Mouse (Mus musculus) spleen, postnatal 4 days (tissue): ENCODE measurements around the gene Myh3.
A peak's percentile ranks its signal among the peaks of the same experiment; 100 is the strongest.

Source experiments
- DNase-seq, 2 experiments: peaks; one replicate each; pipeline ENCODE4 v3.0.0; 2022; ENCODE audit warnings: low spot score in 2 of 2

Gene Myh3

GRCm38 (mm10) chr11:67078000-67078399 is at the start of gene Myh3:
Gene Myh3, plus strand, starts transcription at chr11:67078300.
- no peak for DNase-seq

DNA sequence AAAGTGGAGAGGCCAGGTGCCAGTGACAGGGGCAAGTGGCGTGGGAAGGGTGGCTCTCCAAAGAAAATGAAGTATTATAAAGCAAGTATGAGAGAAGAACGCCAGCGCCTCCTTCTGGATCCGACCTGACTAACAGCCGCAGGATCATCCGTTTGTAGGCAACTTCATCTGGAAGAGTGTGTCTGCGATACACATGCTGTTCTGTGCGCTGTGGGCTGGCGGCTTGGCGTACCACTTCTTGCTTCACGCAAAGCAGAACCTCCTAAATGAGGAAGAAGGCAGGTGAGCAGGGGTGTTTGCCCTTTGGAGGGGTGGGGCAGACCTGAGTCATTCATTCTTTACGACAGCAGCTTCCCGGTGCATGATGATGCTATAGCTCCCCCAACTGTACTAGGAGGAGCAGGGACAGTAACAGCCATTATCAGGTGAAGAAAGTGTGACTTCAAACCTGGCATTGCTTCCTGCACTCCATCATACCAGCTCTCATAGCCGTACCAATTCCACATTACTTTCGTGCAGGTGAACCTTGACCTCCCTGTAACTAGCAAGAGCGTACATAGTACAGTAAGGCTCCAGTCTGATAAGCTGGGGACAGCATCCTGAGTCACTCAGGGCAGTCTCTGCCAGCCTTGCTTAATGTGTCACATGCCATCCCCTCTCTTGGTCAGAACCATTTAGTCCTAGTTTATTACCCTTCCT is 47.0 kb upstream of the Myh3 start:
- no peak for DNase-seq

GRCm38 (mm10) chr11:67031603-67031915 is 46.5 kb upstream of the Myh3 start:
- DNase-seq = no peak

DNA sequence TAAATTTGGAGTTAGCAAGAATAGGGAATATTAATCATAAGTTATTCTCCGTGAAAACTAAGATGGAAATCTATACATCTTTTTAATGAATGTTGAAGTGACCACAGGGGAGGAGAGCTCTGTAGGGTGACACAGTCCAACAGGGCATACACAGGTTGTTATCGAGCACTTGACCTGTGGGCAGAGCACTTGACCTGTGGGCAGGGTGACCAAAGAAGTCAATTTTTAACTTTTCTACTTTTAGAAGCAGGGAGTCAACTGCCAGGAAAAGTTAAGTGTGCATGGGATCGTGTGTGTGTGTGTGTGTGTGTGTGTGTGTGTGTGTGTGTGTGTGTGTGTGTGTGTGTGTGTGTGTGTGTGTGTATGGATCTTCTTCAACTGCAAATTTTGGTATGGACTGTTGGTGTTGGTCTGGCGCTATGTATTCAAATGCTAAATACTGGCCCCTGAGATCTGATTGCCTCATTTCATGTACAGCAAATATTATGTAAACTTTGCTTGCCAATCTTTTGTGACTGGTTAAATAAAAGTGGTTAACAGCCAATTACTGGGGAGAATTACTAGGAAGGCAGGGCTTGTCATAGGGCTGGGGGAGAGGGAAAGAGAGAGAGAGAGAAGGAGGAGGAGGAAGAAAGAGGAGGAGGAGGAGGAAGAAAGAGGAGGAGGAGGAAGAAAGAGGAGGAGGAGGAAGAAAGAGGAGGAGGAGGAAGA is 43.2 kb upstream of the Myh3 start:
- no peak for DNase-seq

GRCm38 (mm10) chr11:67036229-67036628 is 41.9 kb upstream of the Myh3 start:
- DNase-seq = no peak

DNA sequence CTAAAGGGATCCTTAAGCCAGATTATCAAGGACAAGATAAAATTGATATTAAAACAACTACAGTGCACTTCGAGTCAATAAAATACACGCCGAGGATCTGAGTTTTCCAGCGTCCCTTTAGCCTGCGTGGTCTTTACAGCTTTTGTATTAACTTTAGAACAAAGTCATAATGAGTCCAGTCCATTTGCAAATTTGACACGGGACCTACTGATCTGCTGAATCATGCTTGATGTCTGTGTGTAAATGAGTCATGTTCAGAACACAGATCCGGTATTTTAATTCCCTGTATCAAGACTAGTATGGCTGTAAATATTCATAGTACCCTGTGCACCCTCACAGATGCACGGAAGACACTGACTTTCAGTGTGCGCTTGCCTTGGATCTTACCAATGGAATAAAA is 41.2 kb upstream of the Myh3 start:
- no peak for DNase-seq

DNA sequence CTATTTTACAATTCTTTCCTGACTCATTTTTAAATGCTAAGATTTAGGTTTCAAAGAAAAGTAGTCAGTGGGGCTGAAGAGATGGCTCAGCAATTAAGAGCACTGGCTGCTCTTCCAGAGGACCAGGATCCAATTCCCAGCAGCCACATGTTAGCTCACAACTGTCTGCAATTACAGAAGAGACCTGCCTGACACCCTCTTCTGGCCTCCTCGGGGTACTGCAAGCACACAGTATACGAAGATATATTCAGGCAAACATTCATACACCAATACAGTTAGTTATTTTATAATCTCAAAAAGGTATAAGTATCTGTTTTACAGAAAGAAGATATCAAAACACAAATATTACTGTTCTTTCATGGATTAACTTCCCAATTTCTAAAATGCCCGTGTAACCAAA is 38.3 kb upstream of the Myh3 start:
- no peak for DNase-seq

GRCm38 (mm10) chr11:67040483-67040882 is 37.6 kb upstream of the Myh3 start:
- no peak for DNase-seq

DNA sequence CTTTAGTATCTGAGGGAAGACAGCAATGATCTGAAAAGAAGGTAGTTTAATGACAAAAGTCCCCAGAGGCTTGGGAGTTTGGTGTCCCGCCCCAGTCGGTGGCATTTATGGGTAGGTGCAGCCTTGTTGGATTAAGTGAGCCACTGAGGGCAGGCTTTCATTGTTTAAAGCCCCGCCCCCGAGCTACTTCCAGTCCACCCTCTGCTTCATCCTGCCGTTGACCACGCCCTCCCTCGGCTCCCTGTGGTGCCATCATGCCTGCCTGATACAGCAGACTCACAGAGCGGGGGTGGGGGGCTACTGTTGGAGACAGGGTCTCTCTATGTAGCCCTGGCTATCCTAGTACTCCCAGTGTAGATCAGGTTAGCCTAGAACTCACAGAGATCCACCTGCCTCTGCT is 35.1 kb upstream of the Myh3 start:
- no peak for DNase-seq

DNA sequence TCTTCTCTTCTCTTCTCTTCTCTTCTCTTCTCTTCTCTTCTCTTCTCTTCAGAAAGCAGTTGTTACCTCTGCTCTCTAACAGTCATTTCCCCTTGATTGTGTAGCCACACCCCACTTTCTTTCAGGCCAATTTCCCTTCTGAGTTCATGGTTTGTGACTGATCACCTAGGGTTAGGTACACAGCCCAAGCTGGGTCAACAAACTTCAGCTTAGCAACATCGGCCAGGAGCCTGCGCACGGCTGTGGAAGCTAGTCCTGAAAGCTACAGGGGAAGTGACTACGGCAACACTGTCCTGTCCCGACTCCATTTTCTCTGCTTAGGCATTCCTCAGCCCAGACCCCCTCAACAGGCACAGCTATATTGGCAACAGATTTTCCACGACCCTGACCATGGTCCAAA is 33.1 kb upstream of the Myh3 start:
- no peak for DNase-seq

DNA sequence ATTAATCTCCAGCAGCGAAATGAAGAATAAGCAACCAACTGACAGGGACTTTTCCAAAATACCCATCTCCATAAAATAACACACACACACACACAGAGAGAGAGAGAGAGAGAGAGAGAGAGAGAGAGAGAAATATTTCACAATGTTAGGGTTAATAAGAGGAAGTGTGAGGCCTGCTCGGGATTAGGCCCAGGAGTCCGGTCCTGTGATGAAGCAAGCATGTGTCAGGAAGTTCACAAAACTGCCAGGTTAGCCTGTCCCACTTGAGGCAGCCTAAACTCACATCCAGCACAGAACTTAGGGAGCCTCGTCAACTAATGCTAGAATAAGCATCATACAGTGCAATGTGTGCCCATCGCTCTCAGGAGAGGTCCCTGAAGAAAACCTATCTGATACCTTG is 30.9 kb upstream of the Myh3 start:
- no peak for DNase-seq

GRCm38 (mm10) chr11:67048496-67048895 is 29.6 kb upstream of the Myh3 start:
- no peak for DNase-seq

GRCm38 (mm10) chr11:67049256-67049655 is 28.8 kb upstream of the Myh3 start:
- DNase-seq = no peak

DNA sequence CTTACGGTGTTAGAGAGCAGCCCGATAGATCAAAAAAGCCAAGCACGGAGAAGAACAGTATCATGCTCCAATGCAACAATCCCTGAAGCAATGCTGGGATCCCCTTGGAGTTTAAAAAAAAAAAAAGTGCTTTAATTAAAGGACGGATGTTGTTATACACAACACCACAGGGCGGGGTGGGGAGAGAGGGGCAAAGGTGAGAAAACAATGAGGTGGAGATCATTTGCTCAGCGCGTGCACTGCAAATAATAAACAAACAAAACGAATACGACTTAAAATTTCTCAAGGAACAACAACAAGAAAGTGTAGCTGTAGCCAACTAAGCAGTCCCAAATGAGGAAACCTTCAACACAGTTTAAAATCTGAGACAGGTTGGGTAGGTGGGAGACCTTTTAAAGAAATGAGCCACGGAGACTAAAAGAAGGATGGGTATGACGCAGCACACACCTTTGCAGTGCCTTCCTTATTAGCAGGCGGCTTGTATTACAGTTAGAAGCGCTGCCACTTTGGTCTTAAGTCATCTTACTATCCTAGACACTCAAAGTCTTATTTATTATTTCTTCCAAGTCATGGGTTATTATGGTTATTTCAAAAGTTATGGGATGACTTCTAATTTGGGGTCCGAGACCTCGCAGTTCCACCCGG is 26.3 kb upstream of the Myh3 start:
- no peak for DNase-seq

DNA sequence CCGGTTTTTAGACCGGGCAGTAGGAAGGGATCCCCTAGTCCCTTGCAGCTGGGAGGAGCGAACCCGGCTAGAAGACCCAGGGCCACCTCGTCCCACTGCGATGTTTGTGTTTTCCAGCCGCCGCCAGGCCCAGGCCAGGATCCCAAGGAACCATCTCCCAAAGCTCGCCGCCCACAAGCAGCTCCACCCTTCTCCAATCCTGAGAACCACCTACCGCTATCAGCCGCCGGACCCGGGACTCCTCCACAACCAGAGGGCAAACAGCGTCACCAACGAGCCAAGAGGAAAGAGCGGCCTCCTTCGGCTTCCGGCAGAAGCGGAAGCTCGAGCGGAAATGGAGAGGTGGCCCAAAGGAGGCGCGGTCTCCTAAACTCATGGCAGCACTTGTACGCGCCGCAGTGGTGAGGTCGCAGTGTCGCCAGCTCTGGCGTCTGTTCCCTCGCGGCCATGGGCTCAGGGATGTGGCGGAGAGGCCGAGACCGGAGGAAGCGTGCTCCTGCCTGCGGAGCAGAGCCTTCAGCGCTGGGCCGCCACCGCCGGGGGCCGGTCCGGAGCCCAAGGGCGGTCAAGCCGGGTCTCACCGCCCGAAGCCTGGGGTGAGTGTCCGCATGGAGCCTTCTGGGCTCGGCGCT is 25.7 kb upstream of the Myh3 start, which contains the start of the genes Adprm and Sco1:
TSS of gene Adprm (minus strand) at position 274 of the 632 bp plus-strand sequence.
TSS of gene Sco1 (plus strand) at position 350 of the 632 bp plus-strand sequence.
- DNase-seq = peak; percentile 87 to 93

GRCm38 (mm10) chr11:67054754-67055365 is 23.2 kb upstream of the Myh3 start:
- no peak for DNase-seq

GRCm38 (mm10) chr11:67061311-67061710 is 16.8 kb upstream of the Myh3 start:
- no peak for DNase-seq

- no peak for DNase-seq
Measured at GRCm38 (mm10) chr11:67062726-67063125, 15.4 kb upstream of the Myh3 start.

GRCm38 (mm10) chr11:67067741-67068140 is 10.4 kb upstream of the Myh3 start:
- no peak for DNase-seq

- DNase-seq = no peak
Measured at GRCm38 (mm10) chr11:67072615-67073130, 5.4 kb upstream of the Myh3 start.

- DNase-seq = no peak
Measured at GRCm38 (mm10) chr11:67075036-67075435, 3.1 kb upstream of the Myh3 start.

- DNase-seq = no peak
Measured at GRCm38 (mm10) chr11:67076781-67077180, 1.3 kb upstream of the Myh3 start.
